Mouse (Mus musculus) MEL (cell line): ENCODE data around the gene Adora3. TPM values are rescaled to one million over a fixed set of nuclear protein-coding genes. Genes with fewer than 3 reads are reported as not detected.

Experiments used
- DNase-seq: peaks from one replicate; pipeline ENCODE4 v3.0.0; 2011; ENCODE audit warnings: low read depth, low spot score
- H3K27ac ChIP-seq: 2 replicates; pipeline ENCODE4 v1.5.1; 2012; ENCODE audit warnings: low read depth, mild to moderate bottlenecking, control low read depth, low read length, moderate library complexity; ENCODE audit not compliant: control insufficient read depth
- H3K27me3 ChIP-seq, 2 experiments: fragments of 150-350 bp in 1 of 2; sonication (generic) in 1 of 2; 2 replicates each; pipeline ENCODE4 v1.6.1; 2012; ENCODE audit warnings: low read length in 2 of 2, mild to moderate bottlenecking in 2 of 2, improper control_type of control experiment in 1 of 2, moderate library complexity in 1 of 2; ENCODE audit not compliant: insufficient read depth in 2 of 2, control insufficient read depth in 1 of 2
- H3K36me3 ChIP-seq, 2 experiments: 2 replicates each; pipeline ENCODE4 v1.6.1; 2012 to 2014; ENCODE audit warnings: low read length in 2 of 2, improper control_type of control experiment in 1 of 2, inconsistent platforms in 1 of 2, mild to moderate bottlenecking in 1 of 2; ENCODE audit not compliant: insufficient read depth in 2 of 2, control insufficient read depth in 1 of 2
- H3K4me1 ChIP-seq, 2 experiments: fragments of 150-350 bp in 1 of 2; sonication (generic) in 1 of 2; 2 replicates each; pipeline ENCODE4 v1.6.1; 2012; ENCODE audit warnings: low read length in 2 of 2, improper control_type of control experiment in 1 of 2, mild to moderate bottlenecking in 1 of 2; ENCODE audit not compliant: insufficient read depth in 2 of 2, control insufficient read depth in 1 of 2
- H3K4me3 ChIP-seq, 2 experiments: fragments of 150-350 bp in 1 of 2; sonication (generic) in 1 of 2; 2 replicates each; pipeline ENCODE4 v1.5.1; 2012; ENCODE audit warnings: low read depth in 2 of 2, low read length in 2 of 2, mild to moderate bottlenecking in 2 of 2, moderate library complexity in 2 of 2, control low read depth in 1 of 2, improper control_type of control experiment in 1 of 2; ENCODE audit not compliant: control insufficient read depth in 1 of 2, insufficient read depth in 1 of 2
- H3K79me2 ChIP-seq: 2 replicates; pipeline ENCODE4 v1.6.1; 2012; ENCODE audit warnings: mild to moderate bottlenecking, low read length, moderate library complexity; ENCODE audit not compliant: control insufficient read depth, poor library complexity, insufficient read depth
- H3K9ac ChIP-seq: 2 replicates; pipeline ENCODE4 v1.6.1; 2012; ENCODE audit warnings: low read depth, mild to moderate bottlenecking, control low read depth, low read length, moderate library complexity; ENCODE audit not compliant: control insufficient read depth, poor library complexity, severe bottlenecking
- H3K9me3 ChIP-seq: fragments of 150-350 bp; sonication (generic); replicated peaks from 2 replicates; pipeline ENCODE4 v1.6.1; 2012; ENCODE audit warnings: mild to moderate bottlenecking, low read length, improper control_type of control experiment, moderate library complexity; ENCODE audit not compliant: insufficient read depth
- CHD2 ChIP-seq: IDR thresholded peaks from 2 replicates; pipeline ENCODE4 v1.6.1; 2011; ENCODE audit warnings: low read length, improper control_type of control experiment
- CTCF ChIP-seq, 3 experiments: IDR thresholded peaks in 2 of 3; conservative IDR thresholded peaks in 1 of 3; 2 replicates each; pipeline ENCODE4 v1.5.1; 2011 to 2012; ENCODE audit warnings: low read length in 3 of 3, low read depth in 2 of 3, mild to moderate bottlenecking in 2 of 3, improper control_type of control experiment in 1 of 3, inconsistent platforms in 1 of 3, mixed read lengths in 1 of 3, moderate library complexity in 1 of 3; ENCODE audit not compliant: control insufficient read depth in 1 of 3, insufficient read depth in 1 of 3, poor library complexity in 1 of 3, severe bottlenecking in 1 of 3
- E2F4 ChIP-seq: IDR thresholded peaks from 2 replicates; pipeline ENCODE4 v1.6.1; 2011; ENCODE audit warnings: low read depth, low read length, improper control_type of control experiment, borderline replicate concordance
- ELF1 ChIP-seq: IDR thresholded peaks from 2 replicates; pipeline ENCODE4 v1.6.1; 2014; ENCODE audit warnings: low read depth, mild to moderate bottlenecking, inconsistent platforms, low read length, improper control_type of control experiment, moderate library complexity
- EP300 ChIP-seq, 2 experiments: IDR thresholded peaks; 2 replicates each; pipeline ENCODE4 v1.6.1; 2011; ENCODE audit warnings: improper control_type of control experiment in 2 of 2, low read length in 2 of 2, low read depth in 1 of 2, mild to moderate bottlenecking in 1 of 2
- ETS1 ChIP-seq: IDR thresholded peaks from 2 replicates; pipeline ENCODE4 v1.6.1; 2012; ENCODE audit warnings: low read depth, mild to moderate bottlenecking, inconsistent platforms, low read length, improper control_type of control experiment, moderate library complexity
- GABPA ChIP-seq: IDR thresholded peaks from 2 replicates; pipeline ENCODE4 v1.6.1; 2012; ENCODE audit warnings: low read depth, mild to moderate bottlenecking, inconsistent platforms, low read length, improper control_type of control experiment, moderate library complexity
- HCFC1 ChIP-seq: IDR thresholded peaks from 2 replicates; pipeline ENCODE4 v1.6.1; 2012; ENCODE audit warnings: low read depth, mild to moderate bottlenecking, inconsistent platforms, low read length, improper control_type of control experiment, moderate library complexity
- JUND ChIP-seq: IDR thresholded peaks from 2 replicates; pipeline ENCODE4 v1.6.1; 2011; ENCODE audit warnings: low read depth, mild to moderate bottlenecking, improper control_type of control experiment, low read length
- KAT2A ChIP-seq: conservative IDR thresholded peaks from 2 replicates; pipeline ENCODE4 v1.6.1; 2012; ENCODE audit warnings: low read depth, low read length, improper control_type of control experiment, inconsistent platforms
- MAZ ChIP-seq: IDR thresholded peaks from 2 replicates; pipeline ENCODE4 v1.6.1; 2012; ENCODE audit warnings: low read depth, mild to moderate bottlenecking, inconsistent platforms, low read length, improper control_type of control experiment
- MEF2A ChIP-seq: IDR thresholded peaks from 2 replicates; pipeline ENCODE4 v1.6.1; 2014; ENCODE audit warnings: low read depth, mild to moderate bottlenecking, inconsistent platforms, low read length, improper control_type of control experiment; ENCODE audit not compliant: poor library complexity, insufficient replicate concordance, severe bottlenecking; ENCODE audit errors: extremely low read depth
- MXI1 ChIP-seq: IDR thresholded peaks from 2 replicates; pipeline ENCODE4 v1.6.1; 2011; ENCODE audit warnings: mild to moderate bottlenecking, low read depth, low read length, improper control_type of control experiment
- MYB ChIP-seq: IDR thresholded peaks from 2 replicates; pipeline ENCODE4 v1.6.1; 2011; ENCODE audit warnings: mild to moderate bottlenecking, low read depth, low read length, improper control_type of control experiment
- MYC ChIP-seq: IDR thresholded peaks from 2 replicates; pipeline ENCODE4 v1.6.1; 2011; ENCODE audit warnings: low read depth, mild to moderate bottlenecking, low read length, improper control_type of control experiment, moderate library complexity
- NELFE ChIP-seq: IDR thresholded peaks from 2 replicates; pipeline ENCODE4 v1.6.1; 2011; ENCODE audit warnings: low read depth, low read length, improper control_type of control experiment
- POLR2A ChIP-seq, 2 experiments: IDR thresholded peaks; 2 replicates each; pipeline ENCODE4 v1.6.1; 2011 to 2012; ENCODE audit warnings: low read length in 2 of 2, mild to moderate bottlenecking in 2 of 2, control low read depth in 1 of 2, improper control_type of control experiment in 1 of 2, low read depth in 1 of 2, moderate library complexity in 1 of 2; ENCODE audit not compliant: control insufficient read depth in 1 of 2, insufficient read depth in 1 of 2, poor library complexity in 1 of 2
- RCOR1 ChIP-seq: IDR thresholded peaks from 2 replicates; pipeline ENCODE4 v1.6.1; 2012; ENCODE audit warnings: low read depth, mild to moderate bottlenecking, inconsistent platforms, low read length, improper control_type of control experiment
- SIN3A ChIP-seq: IDR thresholded peaks from 2 replicates; pipeline ENCODE4 v1.6.1; 2012; ENCODE audit warnings: low read length, improper control_type of control experiment, inconsistent platforms
- TAL1 ChIP-seq: IDR thresholded peaks from 2 replicates; pipeline ENCODE4 v1.6.1; 2012; ENCODE audit warnings: mild to moderate bottlenecking, inconsistent platforms, low read length, moderate library complexity, mixed read lengths
- TCF12 ChIP-seq: IDR thresholded peaks from 2 replicates; pipeline ENCODE4 v1.6.1; 2014; ENCODE audit warnings: low read depth, mild to moderate bottlenecking, inconsistent platforms, low read length, improper control_type of control experiment, moderate library complexity
- UBTF ChIP-seq: IDR thresholded peaks from 2 replicates; pipeline ENCODE4 v1.6.1; 2012; ENCODE audit warnings: low read depth, mild to moderate bottlenecking, inconsistent platforms, low read length, improper control_type of control experiment, moderate library complexity, borderline replicate concordance; ENCODE audit not compliant: insufficient read depth
- ZMIZ1 ChIP-seq: IDR thresholded peaks from 2 replicates; pipeline ENCODE4 v1.6.1; 2012; ENCODE audit warnings: low read depth, mild to moderate bottlenecking, inconsistent platforms, low read length, improper control_type of control experiment, moderate library complexity
- polyA plus RNA-seq, 2 experiments: library from polyadenylated mRNA; stranded (reverse) in 1 of 2; unstranded in 1 of 2; fragments of >175 nt in 1 of 2; fragments of >200 nt in 1 of 2; gene quantifications; 2 replicates each; pipeline versions ENCODE4 v1.2.1 to v1.2.4; 2012; ENCODE audit warnings: low replicate concordance in 2 of 2, low read depth in 1 of 2; ENCODE audit not compliant: insufficient read length in 2 of 2, insufficient read depth in 1 of 2, missing spikeins in 1 of 2
- total RNA-seq: library from RNA; depleted of rRNA; stranded (reverse); fragments of 300-350 nt; gene quantifications from 2 replicates; pipeline ENCODE4 v1.2.3, GENCODE M21; 2012

Adora3 gene
- total and polyA plus RNA-seq, 3 experiments = 0.42 to 0.65 TPM; not detected in 1

- no peak overlapping the region for H3K4me3 ChIP-seq
- H3K9me3 ChIP-seq = no peaks in the 10 kb centered on the region
- peaks cover 0 to 39% of the 10 kb centered on the region in 2 experiments; a peak in 2 of 4 replicates for H3K36me3 ChIP-seq
- no peak for DNase-seq
- no peaks in the 10 kb centered on the region for H3K27me3 ChIP-seq
- H3K4me1 ChIP-seq = peaks cover 18 to 41% of the 10 kb centered on the region in 2 experiments
- H3K79me2 ChIP-seq = no peaks in the 10 kb centered on the region
- H3K27ac ChIP-seq = no peak overlapping the region
- TF ChIP-seq HCFC1 (no peak), JUND (no peak), GABPA (no peak), POLR2A (IDR thresholded peaks at IDR 0.05; ENCODE audit: control insufficient read depth in 1 of 2, insufficient read depth in 1 of 2, low read depth in 1 of 2, low read length in 2 of 2, poor library complexity in 1 of 2) (no peak), UBTF (no peak), KAT2A (no peak), MYC (no peak), MXI1 (no peak), CHD2 (no peak), NELFE (no peak), RCOR1 (no peak), ELF1 (no peak), ZMIZ1 (no peak), EP300 (IDR thresholded peaks at IDR 0.05; ENCODE audit: low read depth in 1 of 2, low read length in 2 of 2) (no peak), CTCF (IDR thresholded peaks at IDR 0.05 in 2 of 3, conservative IDR thresholded peaks at IDR 0.05 in 1 of 3; ENCODE audit: control insufficient read depth in 1 of 3, insufficient read depth in 1 of 3, low read depth in 2 of 3, low read length in 3 of 3, poor library complexity in 1 of 3, severe bottlenecking in 1 of 3) (no peak), TAL1 (no peak), E2F4 (no peak)
- no peak overlapping the region for H3K9ac ChIP-seq
Measured at GRCm38 (mm10) chr3:105921959-105922358, 51.3 kb downstream of the Adora3 start.

GRCm38 (mm10) chr3:105924616-105925015 lies 54.0 kb downstream of the Adora3 start:
- no peaks in the 10 kb centered on the region for H3K27me3 ChIP-seq
- H3K36me3 ChIP-seq = peaks cover 0 to 14% of the 10 kb centered on the region in 2 experiments; a peak in 3 of 4 replicates
- TF ChIP-seq TCF12 (no peak), MEF2A (no peak), MYB (no peak), KAT2A (no peak), SIN3A (no peak), ZMIZ1 (no peak), ETS1 (no peak), MAZ (no peak), TAL1 (no peak)
- H3K27ac ChIP-seq = no peak overlapping the region
- peaks cover 8 to 21% of the 10 kb centered on the region in 2 experiments for H3K4me1 ChIP-seq
- no peak overlapping the region for H3K4me3 ChIP-seq
- no peaks in the 10 kb centered on the region for H3K9me3 ChIP-seq
- H3K9ac ChIP-seq = no peak overlapping the region
- 0 out of 2 replicates have a peak, but pooled peaks cover 1% of the 10 kb centered on the region for H3K79me2 ChIP-seq
- no peak for DNase-seq
